Mouse (Mus musculus) heart, embryonic 12.5 days (tissue): ENCODE measurements at regions not wholly inside any gene's neighbourhood (a gene's known extent, or its start where the extent isn't known, plus 50 kb on each side); places are given as distances from the start of the nearest gene placed in this dataset.

Source experiments
- ATAC-seq: fragments of 200-750 bp; cut with Nextera tagmentation; 2 replicates; pipeline ENCODE4 v1.8.0; 2017; ENCODE audit warnings: moderate TSS enrichment, moderate library complexity; ENCODE audit not compliant: insufficient number of reproducible peaks, low FRiP score
- H3K27ac ChIP-seq: fragments of 300-500 bp; sonication (generic); 2 replicates; pipeline ENCODE4 v1.5.1; 2016; ENCODE audit warnings: mild to moderate bottlenecking, moderate library complexity; ENCODE audit not compliant: poor library complexity, severe bottlenecking
- H3K27me3 ChIP-seq: fragments of 300-500 bp; sonication (generic); replicated peaks from 2 replicates; pipeline ENCODE4 v1.6.1; 2016; ENCODE audit warnings: mild to moderate bottlenecking, moderate library complexity
- H3K36me3 ChIP-seq: fragments of 300-500 bp; sonication (generic); 2 replicates; pipeline ENCODE4 v1.6.1; 2016; ENCODE audit warnings: mild to moderate bottlenecking, moderate library complexity
- H3K4me1 ChIP-seq: fragments of 300-500 bp; sonication (generic); replicated peaks from 2 replicates; pipeline ENCODE4 v1.6.1; 2016; ENCODE audit warnings: mild to moderate bottlenecking
- H3K4me2 ChIP-seq: fragments of 300-500 bp; sonication (generic); 2 replicates; pipeline ENCODE4 v1.6.1; 2016; ENCODE audit warnings: mild to moderate bottlenecking, moderate library complexity
- H3K4me3 ChIP-seq: fragments of 300-500 bp; sonication (generic); 2 replicates; pipeline ENCODE4 v1.5.1; 2016; ENCODE audit warnings: mild to moderate bottlenecking
- H3K9ac ChIP-seq: fragments of 300-500 bp; sonication (generic); 2 replicates; pipeline ENCODE4 v1.6.1; 2016; ENCODE audit warnings: mild to moderate bottlenecking, moderate library complexity
- H3K9me3 ChIP-seq: fragments of 300-500 bp; sonication (generic); replicated peaks from 2 replicates; pipeline ENCODE4 v1.6.1; 2016; ENCODE audit warnings: mild to moderate bottlenecking, moderate library complexity
- WGBS: fragments of 180-500 bp; shearing (Covaris S2); methylation state at CpG from one replicate; pipeline ENCODE4 v1.1.7; 2016; 5-methylcytosine and 5-hydroxymethylcytosine counted together

DNA sequence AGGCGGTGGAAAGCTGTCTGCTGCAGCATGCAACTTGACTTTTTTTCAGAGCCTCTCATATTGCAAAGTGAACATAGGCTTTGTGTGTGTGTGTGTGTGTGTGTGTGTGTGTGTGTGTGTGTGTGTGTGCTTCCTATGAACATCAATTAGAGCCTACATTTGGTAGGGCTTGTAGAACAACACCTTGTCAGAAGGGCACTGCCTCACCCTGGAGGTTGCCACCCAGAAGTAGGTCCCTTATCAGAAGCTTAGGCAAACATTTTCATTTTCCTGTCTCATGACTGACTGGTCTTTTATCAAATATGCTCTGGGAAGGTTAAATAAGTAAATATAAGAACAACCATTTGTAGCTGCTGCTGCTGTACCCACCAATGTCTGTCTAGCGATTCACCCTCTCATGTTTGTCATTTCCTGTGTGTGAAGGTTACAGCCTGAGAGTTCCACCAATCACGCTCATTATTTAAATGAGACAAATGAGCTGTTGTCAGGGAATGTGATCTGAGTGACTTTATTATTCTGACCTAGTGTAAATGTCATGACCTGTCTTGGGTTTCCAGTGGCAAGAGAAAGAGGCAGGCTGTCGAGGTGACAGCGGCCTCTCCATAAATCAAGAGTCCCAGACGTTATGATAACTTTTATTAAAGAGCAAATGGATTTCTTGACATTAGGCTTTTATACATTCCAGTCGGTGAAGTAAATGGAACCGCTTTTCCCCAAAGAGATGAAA lies 310.1 kb downstream of the Irx1 start:
- Histone ChIP-seq H3K9ac (no peak overlapping the region), H3K4me2 (no peak overlapping the region), H3K4me1 (peaks cover 16% of the 10 kb centered on the region), H3K4me3 (no peak overlapping the region), H3K27ac (no peak overlapping the region), H3K36me3 (no peaks in the 10 kb centered on the region), H3K9me3 (no peaks in the 10 kb centered on the region), H3K27me3 (no peaks in the 10 kb centered on the region)
- WGBS, result 60% methylated on average over 8 of the region's 8 CpGs
- ATAC-seq, result no peak

DNA sequence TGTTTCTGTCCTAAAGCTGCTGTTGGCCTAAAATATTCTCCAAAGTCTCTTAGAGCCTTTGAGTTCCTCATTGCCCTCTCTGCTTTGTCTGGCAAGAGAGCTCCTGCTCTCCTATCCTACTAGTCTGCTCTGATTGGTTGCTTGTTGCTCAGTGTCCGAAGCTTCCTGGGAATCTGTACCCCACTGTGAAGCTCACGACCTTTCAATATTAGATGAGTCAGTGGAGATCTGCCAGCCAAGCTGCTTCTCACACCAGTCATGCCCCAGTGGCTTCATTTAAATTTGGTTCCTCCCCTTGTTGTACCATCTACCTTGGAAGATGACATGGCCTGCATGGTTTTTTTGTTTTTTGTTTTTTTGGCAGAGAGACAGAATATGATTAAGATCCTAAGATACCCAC lies 313.6 kb downstream of the Irx1 start:
- Histone ChIP-seq H3K4me1 (peaks cover 32% of the 10 kb centered on the region), H3K9ac (no peak overlapping the region), H3K36me3 (no peaks in the 10 kb centered on the region), H3K4me3 (no peak overlapping the region), H3K9me3 (no peaks in the 10 kb centered on the region), H3K4me2 (no peak overlapping the region), H3K27me3 (no peaks in the 10 kb centered on the region), H3K27ac (no peak overlapping the region)
- no peak for ATAC-seq
- 25% methylated on average over 2 of the region's 2 CpGs for WGBS

DNA sequence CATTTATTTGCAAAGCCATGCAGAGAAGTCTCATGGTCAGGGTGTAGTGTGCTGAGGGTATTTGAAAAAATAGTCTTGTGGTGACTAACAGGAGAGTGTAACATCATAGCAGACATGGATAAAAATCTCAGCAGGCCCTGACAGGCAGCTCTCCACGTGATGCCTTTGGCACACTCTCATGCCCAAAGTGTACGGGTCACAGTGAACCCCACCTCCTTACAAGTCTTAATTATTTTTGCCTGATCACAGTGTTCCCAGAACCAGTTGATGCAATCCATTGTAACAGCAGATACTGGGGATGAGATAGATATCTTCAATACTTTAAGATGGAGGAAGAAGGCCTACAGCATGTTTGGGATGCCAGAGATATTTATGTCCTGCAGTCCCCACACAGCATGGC lies 314.5 kb downstream of the Irx1 start:
- 48% methylated on average over 2 of the region's 2 CpGs for WGBS
- ATAC-seq, result no peak
- Histone ChIP-seq H3K9ac (no peak overlapping the region), H3K4me1 (peaks cover 31% of the 10 kb centered on the region), H3K4me2 (no peak overlapping the region), H3K4me3 (no peak overlapping the region), H3K36me3 (no peaks in the 10 kb centered on the region), H3K27ac (no peak overlapping the region), H3K9me3 (no peaks in the 10 kb centered on the region), H3K27me3 (no peaks in the 10 kb centered on the region)

DNA sequence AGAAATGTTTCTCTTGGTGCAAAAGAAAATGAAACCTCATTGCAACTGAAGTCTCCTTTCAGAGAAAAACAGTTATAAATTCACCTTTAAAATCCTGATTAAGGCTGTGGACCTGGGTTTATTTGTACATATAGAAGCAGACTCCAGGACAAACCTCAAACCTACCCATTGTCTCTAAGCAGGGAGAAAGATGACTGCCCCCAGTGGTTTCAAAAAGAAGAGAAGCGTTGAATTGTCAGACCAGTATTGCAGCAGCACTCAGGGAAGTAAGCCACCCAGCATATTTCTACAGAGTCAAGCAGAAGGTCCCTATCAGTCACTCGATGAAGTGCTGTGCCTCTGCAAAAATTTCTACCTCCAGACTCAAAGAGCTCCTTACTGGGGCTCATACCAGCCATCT lies 332.1 kb downstream of the Irx1 start:
- no peak overlapping the region for H3K27ac ChIP-seq
- H3K9me3 ChIP-seq, result no peaks in the 10 kb centered on the region
- no peak for ATAC-seq
- H3K27me3 ChIP-seq, result no peaks in the 10 kb centered on the region
- no peaks in the 10 kb centered on the region for H3K36me3 ChIP-seq
- H3K4me2 ChIP-seq, result no peak overlapping the region
- H3K9ac ChIP-seq, result no peak overlapping the region
- no peak overlapping the region for H3K4me3 ChIP-seq
- WGBS, result 44% methylated on average over 2 of the region's 2 CpGs
- H3K4me1 ChIP-seq, result peaks cover 9% of the 10 kb centered on the region

DNA sequence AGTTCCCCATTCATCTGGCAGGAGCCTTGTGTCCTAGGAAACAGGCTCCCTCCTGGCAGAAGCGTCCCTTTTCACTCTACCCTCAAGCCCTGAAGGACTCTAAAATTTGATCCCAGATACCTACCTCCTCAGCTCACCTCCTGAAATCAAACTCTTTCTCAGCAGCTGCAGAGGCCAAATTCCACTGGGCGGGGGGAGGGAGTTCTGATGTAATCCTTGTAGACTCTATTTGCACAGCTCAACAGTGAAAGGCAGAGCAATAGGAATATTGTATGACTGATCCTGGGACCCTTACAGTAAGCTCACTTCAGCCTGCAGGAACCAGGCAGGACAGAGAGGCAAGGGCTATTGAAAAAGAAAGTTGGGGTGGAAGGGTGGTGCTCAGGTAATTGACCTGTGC lies 346.3 kb downstream of the Irx1 start:
- H3K4me3 ChIP-seq, result no peak overlapping the region
- peaks cover 23% of the 10 kb centered on the region for H3K4me1 ChIP-seq
- no peaks in the 10 kb centered on the region for H3K36me3 ChIP-seq
- no peaks in the 10 kb centered on the region for H3K9me3 ChIP-seq
- ATAC-seq, result no peak
- H3K9ac ChIP-seq, result no peak overlapping the region
- 19% methylated on average over 2 of the region's 2 CpGs for WGBS
- peaks cover 4% of the 10 kb centered on the region; the same call in 1 of the 2 replicates for H3K27me3 ChIP-seq
- no peak overlapping the region for H3K27ac ChIP-seq
- H3K4me2 ChIP-seq, result no peak overlapping the region

DNA sequence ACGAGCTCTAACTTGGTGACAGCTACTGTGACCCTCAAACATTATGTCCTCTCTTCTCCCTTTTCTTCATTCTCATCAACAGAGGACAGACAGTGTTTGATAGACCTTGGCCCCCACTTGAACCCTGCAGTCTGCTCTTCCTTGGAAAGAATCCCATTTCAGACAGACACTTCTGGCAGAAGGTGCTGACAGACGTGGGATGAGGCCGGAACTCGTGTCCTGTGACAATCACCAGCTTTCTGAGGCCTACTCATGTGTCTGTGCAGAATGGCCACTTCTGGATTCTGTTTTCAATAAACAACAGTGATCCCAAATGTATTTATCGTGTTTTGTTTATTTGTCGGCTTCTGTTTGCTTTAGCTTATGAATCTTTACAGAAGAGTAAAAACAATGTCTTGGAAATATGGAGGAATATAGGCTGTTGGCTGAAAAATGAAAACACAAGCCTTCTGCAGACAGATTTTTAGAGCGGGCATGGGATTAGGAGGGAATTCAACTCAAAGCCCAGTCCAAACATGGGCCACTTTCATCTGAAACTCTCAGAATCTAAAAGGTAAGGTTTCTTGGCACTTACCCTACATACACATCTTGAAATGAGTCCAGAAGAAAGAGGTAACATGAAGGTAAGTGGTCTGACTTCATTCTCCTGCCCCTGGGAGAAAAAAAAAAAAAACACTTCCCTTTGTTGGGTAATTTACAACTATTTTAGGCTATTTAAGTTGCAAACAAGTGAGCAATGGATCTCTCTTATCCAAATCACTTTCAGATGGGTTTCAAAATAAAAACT lies 350.9 kb downstream of the Irx1 start:
- H3K36me3 ChIP-seq, result no peaks in the 10 kb centered on the region
- peaks cover 21% of the 10 kb centered on the region for H3K4me1 ChIP-seq
- H3K4me3 ChIP-seq, result no peak overlapping the region
- H3K27ac ChIP-seq, result no peak overlapping the region
- no peaks in the 10 kb centered on the region for H3K27me3 ChIP-seq
- no peak overlapping the region for H3K9ac ChIP-seq
- no peak for ATAC-seq
- WGBS, result 52% methylated on average over 7 of the region's 7 CpGs
- no peaks in the 10 kb centered on the region for H3K9me3 ChIP-seq
- H3K4me2 ChIP-seq, result no peak overlapping the region

DNA sequence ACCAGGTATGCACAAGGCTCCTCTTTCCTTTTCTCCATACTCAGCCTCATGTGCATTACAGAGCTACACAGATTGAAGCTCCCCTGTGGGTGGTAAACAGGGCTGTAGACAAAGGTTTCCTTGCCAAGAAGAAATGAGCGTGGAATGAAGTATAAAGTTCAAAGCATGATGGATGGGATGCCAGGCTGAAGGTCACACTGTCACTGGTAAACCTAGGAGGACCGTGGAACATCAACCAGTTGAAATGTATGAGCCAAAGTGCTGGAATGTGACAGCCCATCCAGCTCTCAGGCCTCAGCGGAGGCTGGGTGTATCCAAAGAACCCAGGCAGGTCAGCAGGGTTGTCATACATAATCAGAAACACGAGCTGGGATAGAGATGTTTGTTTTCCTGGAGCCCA lies 381.0 kb downstream of the Irx1 start:
- no peak overlapping the region for H3K9ac ChIP-seq
- H3K4me1 ChIP-seq, result no peaks in the 10 kb centered on the region
- no peaks in the 10 kb centered on the region for H3K36me3 ChIP-seq
- H3K27me3 ChIP-seq, result no peaks in the 10 kb centered on the region
- no peak overlapping the region for H3K4me2 ChIP-seq
- H3K27ac ChIP-seq, result no peak overlapping the region
- H3K9me3 ChIP-seq, result no peaks in the 10 kb centered on the region
- no peak overlapping the region for H3K4me3 ChIP-seq
- no peak for ATAC-seq
- WGBS, result 52% methylated on average over 4 of the region's 4 CpGs

DNA sequence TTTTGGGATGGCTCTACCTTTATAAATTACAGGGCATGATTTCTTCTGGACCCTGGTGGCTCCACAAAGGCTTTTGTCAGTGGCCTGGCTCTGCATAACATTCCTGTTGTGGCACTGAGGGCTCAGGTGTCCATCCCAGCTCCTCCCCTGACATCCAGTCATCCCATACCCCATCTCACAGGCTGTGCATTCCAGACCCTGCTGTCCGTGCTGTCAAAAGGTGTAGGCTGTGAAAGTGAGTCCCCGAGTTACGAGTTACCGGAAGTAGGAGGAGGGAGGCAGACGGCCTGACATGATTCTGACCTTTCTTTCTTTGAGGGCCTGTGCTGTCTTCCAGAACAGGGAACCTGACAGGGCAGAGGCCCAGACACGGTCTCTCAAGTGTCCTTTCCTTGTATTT lies 397.6 kb downstream of the Irx1 start:
- Histone ChIP-seq H3K27me3 (no peaks in the 10 kb centered on the region), H3K36me3 (no peaks in the 10 kb centered on the region), H3K4me3 (no peak overlapping the region), H3K9ac (no peak overlapping the region), H3K4me1 (no peaks in the 10 kb centered on the region), H3K9me3 (no peaks in the 10 kb centered on the region), H3K27ac (no peak overlapping the region), H3K4me2 (no peak overlapping the region)
- WGBS, result 58% methylated on average over 6 of the region's 6 CpGs
- no peak for ATAC-seq

DNA sequence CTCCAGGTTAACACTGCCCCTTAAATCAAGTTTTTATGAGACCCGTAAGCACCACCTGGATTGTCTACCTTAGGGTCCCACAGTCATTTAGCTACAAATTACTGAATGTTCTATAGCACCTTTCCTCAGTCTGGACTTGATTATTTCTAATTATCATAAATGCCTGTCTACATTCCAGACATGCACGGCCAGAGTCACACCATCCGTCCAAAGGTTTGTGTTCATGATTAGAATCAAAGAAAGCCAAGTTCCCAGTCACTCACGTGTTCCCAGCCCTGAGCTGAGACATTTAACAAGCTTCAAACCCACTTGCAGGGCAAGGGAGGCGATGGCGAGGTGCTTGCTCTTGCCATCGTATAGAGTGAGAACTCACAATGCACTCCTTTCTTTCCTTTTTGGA lies 398.1 kb downstream of the Irx1 start:
- 75% methylated on average over 7 of the region's 7 CpGs for WGBS
- Histone ChIP-seq H3K4me3 (no peak overlapping the region), H3K36me3 (no peaks in the 10 kb centered on the region), H3K27ac (no peak overlapping the region), H3K27me3 (no peaks in the 10 kb centered on the region), H3K4me1 (no peaks in the 10 kb centered on the region), H3K4me2 (no peak overlapping the region), H3K9ac (no peak overlapping the region), H3K9me3 (no peaks in the 10 kb centered on the region)
- ATAC-seq, result no peak

DNA sequence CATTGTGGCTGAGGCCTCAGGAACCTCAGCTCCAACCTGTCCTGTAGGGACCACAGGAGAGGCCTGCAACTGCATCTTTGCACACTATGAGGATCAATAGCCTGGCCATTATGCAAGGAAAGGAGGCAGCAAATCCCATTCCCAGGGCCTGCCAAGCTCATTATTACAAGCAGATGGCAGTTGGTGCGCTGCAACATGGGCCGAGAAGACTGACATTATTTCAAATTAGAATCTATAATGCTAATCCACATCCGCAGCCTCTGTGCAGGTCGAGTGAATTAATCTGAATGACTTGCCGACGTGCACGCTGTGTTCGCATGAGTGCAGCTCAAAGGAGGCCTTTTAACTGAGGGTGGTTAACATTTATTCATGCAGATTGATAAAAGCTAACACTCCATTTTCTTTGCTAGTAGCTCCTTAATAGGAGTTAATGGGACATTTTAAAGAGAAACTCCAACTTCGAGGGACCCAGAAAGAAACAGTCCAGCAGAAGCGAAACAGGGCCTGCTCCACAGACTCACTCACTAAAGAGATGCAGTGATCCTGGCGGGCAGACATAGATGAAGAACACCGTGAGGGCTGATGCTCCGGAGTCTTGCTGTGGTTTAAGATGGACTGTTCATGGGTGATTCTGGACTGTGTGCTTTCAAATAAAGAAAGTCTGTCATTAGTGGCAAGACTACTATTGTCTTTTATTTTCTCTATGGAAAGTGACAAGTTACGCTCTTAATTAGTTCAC lies 404.9 kb downstream of the Irx1 start:
- no peaks in the 10 kb centered on the region for H3K36me3 ChIP-seq
- WGBS, result 81% methylated on average over 14 of the region's 14 CpGs
- ATAC-seq, result no peak
- no peak overlapping the region for H3K27ac ChIP-seq
- no peak overlapping the region for H3K9ac ChIP-seq
- H3K4me2 ChIP-seq, result no peak overlapping the region
- H3K9me3 ChIP-seq, result no peaks in the 10 kb centered on the region
- no peak overlapping the region for H3K4me3 ChIP-seq
- H3K4me1 ChIP-seq, result no peaks in the 10 kb centered on the region
- no peaks in the 10 kb centered on the region for H3K27me3 ChIP-seq

DNA sequence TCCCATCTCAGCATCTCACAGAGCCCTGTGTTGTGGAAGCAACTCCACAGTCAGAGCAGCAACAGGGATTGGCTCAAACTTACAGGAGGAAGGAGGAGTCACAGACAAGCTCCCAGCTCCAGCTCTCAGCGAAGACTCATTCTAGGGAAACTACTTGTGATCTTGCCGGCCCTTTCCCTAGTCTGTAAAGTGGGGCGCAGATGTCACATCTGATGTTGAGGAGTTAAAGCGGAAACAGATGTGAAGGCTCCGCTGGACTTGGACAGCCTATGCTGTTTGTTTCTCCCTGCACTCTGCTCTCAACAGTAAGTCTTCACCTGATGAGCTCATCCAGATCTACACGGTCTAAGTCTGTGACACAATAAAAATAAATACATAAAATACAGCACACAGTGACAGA lies 408.1 kb downstream of the Irx1 start:
- WGBS, result 71% methylated on average over 6 of the region's 6 CpGs
- Histone ChIP-seq H3K27me3 (no peaks in the 10 kb centered on the region), H3K9ac (no peak overlapping the region), H3K4me2 (no peak overlapping the region), H3K4me3 (no peak overlapping the region), H3K4me1 (no peaks in the 10 kb centered on the region), H3K9me3 (no peaks in the 10 kb centered on the region), H3K27ac (no peak overlapping the region), H3K36me3 (no peaks in the 10 kb centered on the region)
- no peak for ATAC-seq
